Mouse (Mus musculus) lung, adult 10 weeks (tissue): ENCODE results near the gene Ly6c1. TPM values are rescaled to one million over a fixed set of nuclear protein-coding genes. Genes with fewer than 3 reads are reported as not detected.

Source experiments
- polyA plus RNA-seq: library from polyadenylated mRNA; stranded (reverse); fragments of 350-450 nt; fragmentation: Illumina TruSeq; extraction: RNeasy Lipid Tissue Mini Kit (QIAGEN cat#74804); gene quantifications from one replicate; pipeline ENCODE4 v1.2.3, GENCODE M21; 2014; ENCODE audit warnings: low read depth, low replicate concordance; ENCODE audit not compliant: insufficient read depth

The Ly6c1 gene
- polyA plus RNA-seq = 612 TPM

GRCm38 (mm10) chr15:75048642-75049261 is at the start of gene Ly6c1:
Gene Ly6c1, minus strand, starts transcription at chr15:75048830.

Other genes starting within 250 kb of the Ly6c1 start
- gene Gml2, start 229.8 kb downstream of the Ly6c1 start, polyA plus RNA-seq = not detected
- gene 2010109I03Rik, start 151.8 kb downstream of the Ly6c1 start, polyA plus RNA-seq = 0.70 TPM
- 3.9 TPM for gene Ly6i, start 65.4 kb downstream of the Ly6c1 start, polyA plus RNA-seq
- 1,085 TPM for gene Ly6a, start 50.8 kb downstream of the Ly6c1 start, polyA plus RNA-seq
- gene Ly6c2, start 63.1 kb upstream of the Ly6c1 start, polyA plus RNA-seq = 53.9 TPM
- gene Ly6g, start 106.4 kb upstream of the Ly6c1 start, polyA plus RNA-seq = 0.54 TPM
- not detected for gene BC025446, start 167.5 kb upstream of the Ly6c1 start, polyA plus RNA-seq
- not detected for gene Ly6f, start 219.6 kb upstream of the Ly6c1 start, polyA plus RNA-seq